Comparison of ENCODE assay signal across 15 mouse cellular contexts in the genomic region with DNA sequence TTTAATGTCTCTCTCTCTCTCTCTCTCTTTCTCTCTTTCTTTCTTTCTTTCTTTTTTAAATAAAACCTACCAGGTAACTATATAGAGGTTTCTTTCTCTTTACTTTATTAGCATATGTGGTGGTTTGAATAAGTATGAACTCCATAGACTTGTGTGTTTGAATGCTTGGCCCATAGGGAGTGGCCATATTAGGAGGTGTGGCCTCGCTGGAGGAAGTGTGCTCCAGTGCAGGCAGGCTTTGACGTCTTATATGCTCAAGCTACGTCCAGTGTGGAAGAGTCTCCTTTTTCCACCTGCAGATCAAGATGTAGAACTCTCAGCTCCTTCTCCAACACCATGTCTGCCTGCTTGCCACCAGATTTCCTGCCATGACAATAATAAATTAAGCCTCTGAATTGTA.
"Had no signal": no experiment of that assay in that cellular context is flagged by ENCODE, and none has a peak within 500 bp of the region (broad histone marks: within the 10 kb centered on the region; RNA-seq: fewer than 3 reads in every experiment).

No protein-coding gene starts in this region.

- H3K27me3 ChIP-seq: lung, embryonic 15.5 days; megakaryocyte, embryonic 14.5 days; neural tube, embryonic 12.5 days; stomach, embryonic 15.5 days had no signal

- H3K27ac ChIP-seq: lung, embryonic 15.5 days; macrophage; midbrain, embryonic 12.5 days; neural tube, embryonic 12.5 days; stomach, embryonic 15.5 days; stomach, postnatal 0 days had no signal

- H3K4me3 ChIP-seq: lung, embryonic 15.5 days; midbrain, embryonic 12.5 days; neural tube, embryonic 12.5 days; stomach, embryonic 15.5 days had no signal

- H3K4me1 ChIP-seq: lung, embryonic 15.5 days; midbrain, embryonic 12.5 days; neural tube, embryonic 12.5 days; stomach, embryonic 15.5 days had no signal

- ATAC-seq: lung, postnatal 0 days had no signal

- DNase-seq: lung, adult 2 months; lung, postnatal 14 days; lung, postnatal 36 days; midbrain, embryonic 14.5 days; right cerebral cortex, postnatal 14 days; thymus, adult 2 months; thymus, postnatal 36 days had no signal

- H3K4me2 ChIP-seq: lung, embryonic 15.5 days; midbrain, embryonic 12.5 days; neural tube, embryonic 12.5 days; stomach, embryonic 15.5 days had no signal

- H3K9me3 ChIP-seq: lung, embryonic 15.5 days; midbrain, embryonic 12.5 days; neural tube, embryonic 12.5 days; stomach, embryonic 15.5 days had no signal

- H3K36me3 ChIP-seq: lung, embryonic 15.5 days; midbrain, embryonic 12.5 days; neural tube, embryonic 12.5 days; stomach, embryonic 15.5 days had no signal

- H3K9ac ChIP-seq: lung, embryonic 15.5 days; midbrain, embryonic 12.5 days; neural tube, embryonic 12.5 days; stomach, embryonic 15.5 days had no signal
